Mouse (Mus musculus): ENCODE measurements around the gene Zfp64. TPM values are rescaled to one million over a fixed set of nuclear protein-coding genes. Genes with fewer than 3 reads are reported as not detected.

Zfp64 gene
- total and polyA plus RNA-seq, 2 experiments from 2014 or later: 10.9 to 15.4 TPM

- no peak overlapping the region for H3K9ac ChIP-seq (replicated peaks; ENCODE audit: low read depth, low read length)
- no peak overlapping the region for H3K4me2 ChIP-seq (ENCODE audit: low read depth, low read length)
- H3K4me1 ChIP-seq (ENCODE audit: control insufficient read depth, insufficient read depth): no peaks in the 10 kb centered on the region
- H3K27me3 ChIP-seq (ENCODE audit: control insufficient read depth, insufficient read depth, low read length): no peaks in the 10 kb centered on the region
- no peaks in the 10 kb centered on the region for H3K36me3 ChIP-seq (replicated peaks; ENCODE audit: control insufficient read depth, insufficient read depth, low read length)
- no peak for DNase-seq (ENCODE audit: low spot score)
- ATAC-seq (ENCODE audit: insufficient read depth, low read depth): no peak
- H3K27ac ChIP-seq (ENCODE audit: low read depth): no peak overlapping the region
- H3K9me3 ChIP-seq (replicated peaks; ENCODE audit: control insufficient read depth, low read length): no peaks in the 10 kb centered on the region
- TF ChIP-seq EP300 (IDR thresholded peaks at IDR 0.05; ENCODE audit: low read depth) (no peak), CTCF (IDR thresholded peaks at IDR 0.05; ENCODE audit: low read depth) (no peak)
- WGBS: 92% methylated on average over 20 of the region's 20 CpGs
- H3K4me3 ChIP-seq (ENCODE audit: low read depth, low read length): no peak overlapping the region
Measured at GRCm38 (mm10) chr2:168970131-168970530, 14.7 kb upstream of the Zfp64 start.

- TF ChIP-seq CTCF (IDR thresholded peaks at IDR 0.05; ENCODE audit: low read depth) (no peak), EP300 (IDR thresholded peaks at IDR 0.05; ENCODE audit: low read depth) (no peak)
- H3K9me3 ChIP-seq (replicated peaks; ENCODE audit: control insufficient read depth, low read length): no peaks in the 10 kb centered on the region
- ATAC-seq (ENCODE audit: insufficient read depth, low read depth) (no peak), DNase-seq (ENCODE audit: low spot score) (no peak)
- no peak overlapping the region for H3K9ac ChIP-seq (replicated peaks; ENCODE audit: low read depth, low read length)
- no peaks in the 10 kb centered on the region for H3K4me1 ChIP-seq (ENCODE audit: control insufficient read depth, insufficient read depth)
- no peak overlapping the region for H3K4me2 ChIP-seq (ENCODE audit: low read depth, low read length)
- no peak overlapping the region for H3K27ac ChIP-seq (ENCODE audit: low read depth)
- H3K36me3 ChIP-seq (replicated peaks; ENCODE audit: control insufficient read depth, insufficient read depth, low read length): no peaks in the 10 kb centered on the region
- WGBS: 72% methylated on average over 12 of the region's 12 CpGs
- no peak overlapping the region for H3K4me3 ChIP-seq (ENCODE audit: low read depth, low read length)
- no peaks in the 10 kb centered on the region for H3K27me3 ChIP-seq (ENCODE audit: control insufficient read depth, insufficient read depth, low read length)
Measured at GRCm38 (mm10) chr2:168968136-168968925, 12.9 kb upstream of the Zfp64 start.

- DNase-seq (ENCODE audit: low spot score): no peak
- Histone ChIP-seq H3K4me3 (ENCODE audit: low read depth, low read length) (no peak overlapping the region), H3K27me3 (ENCODE audit: control insufficient read depth, insufficient read depth, low read length) (no peaks in the 10 kb centered on the region), H3K9ac (replicated peaks; ENCODE audit: low read depth, low read length) (no peak overlapping the region), H3K9me3 (replicated peaks; ENCODE audit: control insufficient read depth, low read length) (no peaks in the 10 kb centered on the region), H3K27ac (ENCODE audit: low read depth) (no peak overlapping the region), H3K4me1 (ENCODE audit: control insufficient read depth, insufficient read depth) (no peaks in the 10 kb centered on the region), H3K4me2 (ENCODE audit: low read depth, low read length) (no peak overlapping the region), H3K36me3 (replicated peaks; ENCODE audit: control insufficient read depth, insufficient read depth, low read length) (no peaks in the 10 kb centered on the region)
- ATAC-seq (ENCODE audit: insufficient read depth, low read depth): no peak
- TF ChIP-seq EP300 (IDR thresholded peaks at IDR 0.05; ENCODE audit: low read depth) (no peak), CTCF (IDR thresholded peaks at IDR 0.05; ENCODE audit: low read depth) (no peak)
- WGBS: 71% methylated on average over 6 of the region's 6 CpGs
Measured at GRCm38 (mm10) chr2:168966525-168966924, 11.1 kb upstream of the Zfp64 start.

GRCm38 (mm10) chr2:168964849-168965248 lies 9.5 kb upstream of the Zfp64 start:
- DNase-seq (ENCODE audit: low spot score): no peak
- 94% methylated on average over 5 of the region's 5 CpGs for WGBS
- no peak overlapping the region for H3K9ac ChIP-seq (replicated peaks; ENCODE audit: low read depth, low read length)
- no peak for TF ChIP-seq CTCF (IDR thresholded peaks at IDR 0.05; ENCODE audit: low read depth)
- TF ChIP-seq EP300 (IDR thresholded peaks at IDR 0.05; ENCODE audit: low read depth): no peak
- H3K27ac ChIP-seq (ENCODE audit: low read depth): no peak overlapping the region
- no peaks in the 10 kb centered on the region for H3K27me3 ChIP-seq (ENCODE audit: control insufficient read depth, insufficient read depth, low read length)
- H3K36me3 ChIP-seq (replicated peaks; ENCODE audit: control insufficient read depth, insufficient read depth, low read length): no peaks in the 10 kb centered on the region
- H3K9me3 ChIP-seq (replicated peaks; ENCODE audit: control insufficient read depth, low read length): no peaks in the 10 kb centered on the region
- no peaks in the 10 kb centered on the region for H3K4me1 ChIP-seq (ENCODE audit: control insufficient read depth, insufficient read depth)
- no peak overlapping the region for H3K4me2 ChIP-seq (ENCODE audit: low read depth, low read length)
- H3K4me3 ChIP-seq (ENCODE audit: low read depth, low read length): no peak overlapping the region
- no peak for ATAC-seq (ENCODE audit: insufficient read depth, low read depth)

GRCm38 (mm10) chr2:168961729-168962666 lies 6.6 kb upstream of the Zfp64 start:
- Histone ChIP-seq H3K4me1 (ENCODE audit: control insufficient read depth, insufficient read depth) (no peaks in the 10 kb centered on the region), H3K36me3 (replicated peaks; ENCODE audit: control insufficient read depth, insufficient read depth, low read length) (no peaks in the 10 kb centered on the region), H3K9me3 (replicated peaks; ENCODE audit: control insufficient read depth, low read length) (no peaks in the 10 kb centered on the region), H3K27ac (ENCODE audit: low read depth) (no peak overlapping the region), H3K4me2 (ENCODE audit: low read depth, low read length) (no peak overlapping the region), H3K4me3 (ENCODE audit: low read depth, low read length) (no peak overlapping the region), H3K27me3 (ENCODE audit: control insufficient read depth, insufficient read depth, low read length) (no peaks in the 10 kb centered on the region), H3K9ac (replicated peaks; ENCODE audit: low read depth, low read length) (no peak overlapping the region)
- ATAC-seq (ENCODE audit: insufficient read depth, low read depth) (no peak), DNase-seq (ENCODE audit: low spot score) (no peak)
- WGBS: 83% methylated on average over 4 of the region's 4 CpGs
- TF ChIP-seq CTCF (IDR thresholded peaks at IDR 0.05; ENCODE audit: low read depth) (no peak), EP300 (IDR thresholded peaks at IDR 0.05; ENCODE audit: low read depth) (no peak)
